Mouse (Mus musculus) olfactory bulb, adult 2 months (tissue): ENCODE measurements around the gene Lck.

Experiments used
- CTCF ChIP-seq: fragments of 200-500 bp; IDR thresholded peaks from 2 replicates; pipeline ENCODE4 v1.5.1; 2012; ENCODE audit warnings: low read depth, mild to moderate bottlenecking, low read length, moderate library complexity; ENCODE audit not compliant: insufficient read depth
- POLR2A ChIP-seq: fragments of 200-500 bp; IDR thresholded peaks from 2 replicates; pipeline ENCODE4 v1.6.1; 2012; ENCODE audit warnings: mild to moderate bottlenecking, low read depth, low read length, moderate library complexity; ENCODE audit not compliant: insufficient read depth

DNA sequence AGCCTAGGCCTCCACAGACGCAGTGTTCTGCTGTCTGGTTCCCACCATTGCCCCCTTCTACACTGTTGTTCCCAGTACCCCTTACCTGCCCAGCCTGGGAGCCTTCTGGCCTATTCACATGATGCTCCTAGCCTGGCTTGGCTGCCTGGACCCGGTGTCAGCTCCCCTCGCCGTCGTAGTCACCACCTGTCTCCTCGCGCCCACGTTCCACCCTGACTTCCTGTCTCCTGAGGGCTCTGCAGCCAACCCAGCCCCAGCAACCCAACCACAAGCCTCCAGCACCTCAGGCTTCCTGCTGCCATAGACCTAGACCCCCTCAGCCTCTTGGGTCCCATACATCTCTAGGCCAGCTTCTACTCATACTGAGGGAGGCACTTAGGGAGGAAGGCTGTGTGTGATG is at the start of gene Lck:
- TF ChIP-seq CTCF (no peak), POLR2A (no peak)
